ENCODE assay signal across 10 mouse cellular contexts in genomic region chr2:116069451-116070225, GRCm38 (mm10). TPM values are rescaled to one million over a fixed set of nuclear protein-coding genes. Genes with fewer than 3 reads are reported as not detected.
DNase-seq lines count a peak whose midpoint lies in the region; ATAC-seq and TF ChIP-seq lines count a peak whose summit lies in the region.
"Had no signal": no experiment of that assay in that cellular context is flagged by ENCODE, and none has a peak within 500 bp of the region (broad histone marks: within the 10 kb centered on the region; RNA-seq: fewer than 3 reads in every experiment).

No protein-coding gene starts in this region.

- TF ChIP-seq POLR2A in embryonic fibroblast, embryonic 13.5 days (IDR thresholded peaks at IDR 0.05; ENCODE audit: low read depth, low read length), result no peak

- peaks cover 8% of the 10 kb centered on the region; the same call in 1 of the 2 replicates for H3K4me1 ChIP-seq in kidney, embryonic 14.5 days (ENCODE audit: control insufficient read depth, insufficient read depth, low read length)
- H3K4me1 ChIP-seq in embryonic fibroblast, embryonic 13.5 days (ENCODE audit: control insufficient read depth, insufficient read depth, low read length), result no peaks in the 10 kb centered on the region
- H3K4me1 ChIP-seq in neural tube, embryonic 14.5 days (ENCODE audit: control insufficient read depth, insufficient read depth, low read length), result 0 out of 2 replicates have a peak, but pooled peaks cover 8% of the 10 kb centered on the region

- H3K4me2 ChIP-seq in kidney, embryonic 14.5 days (replicated peaks; ENCODE audit: low read depth, low read length), result peak overlapping the region; percentile 74
- H3K4me2 ChIP-seq in neural tube, embryonic 14.5 days (ENCODE audit: low read depth, low read length), result peak overlapping the region; percentile 85

- no peak for DNase-seq in kidney, postnatal 36 days
- DNase-seq in kidney, postnatal 10 days, result peak; percentile 37
- no peak for DNase-seq in spleen, postnatal 14 days (ENCODE audit: low spot score in 2 of 2)
- DNase-seq in ovary, adult 18-20 months (ENCODE audit: low spot score), result no peak
- DNase-seq in cerebellum, adult 11 months, result no peak
- DNase-seq: cerebellum, adult 9-10 months had no signal

- under 1% methylated on average over 8 of the region's 8 CpGs for WGBS in kidney, embryonic 14.5 days
- 12% methylated on average over 8 of the region's 8 CpGs for WGBS in neural tube, embryonic 14.5 days

- TF ChIP-seq CTCF in embryonic fibroblast, embryonic 13.5 days (IDR thresholded peaks at IDR 0.05; ENCODE audit: borderline replicate concordance, insufficient read depth, low read length), result no peak

- peak overlapping the region; percentile 72 for H3K4me3 ChIP-seq in kidney, embryonic 14.5 days (ENCODE audit: low read length)
- H3K4me3 ChIP-seq in embryonic fibroblast, embryonic 13.5 days (ENCODE audit: insufficient read depth, low read length), result peak overlapping the region; percentile 51
- H3K4me3 ChIP-seq in neural tube, embryonic 14.5 days (ENCODE audit: low read depth, low read length), result peak overlapping the region; percentile 59
- H3K4me3 ChIP-seq: megakaryocyte, embryonic 14.5 days had no signal

- H3K36me3 ChIP-seq in kidney, embryonic 14.5 days (ENCODE audit: control insufficient read depth, insufficient read depth, low read length), result peaks cover 2% of the 10 kb centered on the region; the same call in 1 of the 2 replicates
- no peaks in the 10 kb centered on the region for H3K36me3 ChIP-seq in neural tube, embryonic 14.5 days (ENCODE audit: control insufficient read depth, insufficient read depth, low read length)

- ATAC-seq in kidney, embryonic 14.5 days (ENCODE audit: low FRiP score, low TSS enrichment), result peak; percentile 9; the same call in 1 of the 2 replicates
- no peak for ATAC-seq in neural tube, embryonic 14.5 days (ENCODE audit: low read depth)

- no peaks in the 10 kb centered on the region for H3K9me3 ChIP-seq in kidney, embryonic 14.5 days (ENCODE audit: control insufficient read depth, low read length)
- no peaks in the 10 kb centered on the region for H3K9me3 ChIP-seq in neural tube, embryonic 14.5 days (ENCODE audit: control insufficient read depth, low read length)
- H3K9me3 ChIP-seq: megakaryocyte, embryonic 14.5 days had no signal

- peak overlapping the region; percentile 91 for H3K9ac ChIP-seq in kidney, embryonic 14.5 days (ENCODE audit: low read depth, low read length)
- H3K9ac ChIP-seq in neural tube, embryonic 14.5 days (replicated peaks; ENCODE audit: low read depth, low read length), result peak overlapping the region; percentile 66

- H3K27ac ChIP-seq in kidney, embryonic 14.5 days (ENCODE audit: low read depth, low read length), result peak overlapping the region; percentile 99
- 0 out of 2 replicates have a peak overlapping the region, but pooled peaks have one; percentile 16 for H3K27ac ChIP-seq in embryonic fibroblast, embryonic 13.5 days (ENCODE audit: insufficient read depth, low read length)
- peak overlapping the region; percentile 76 for H3K27ac ChIP-seq in neural tube, embryonic 14.5 days (ENCODE audit: low read depth, low read length)

- H3K27me3 ChIP-seq in kidney, embryonic 14.5 days (ENCODE audit: control insufficient read depth, insufficient read depth, low read length), result no peaks in the 10 kb centered on the region
- H3K27me3 ChIP-seq in neural tube, embryonic 14.5 days (ENCODE audit: control insufficient read depth, insufficient read depth, low read length), result no peaks in the 10 kb centered on the region

RNA-seq across cellular contexts. Expression of gene Meis2, which starts 4.0 kb away (rescaled TPM):
- 111 and 112 TPM in 2 replicates for polyA plus RNA-seq in kidney, embryonic 14.5 days (2014; fragmentation: Nextera tagmentation; extraction: Ambion mirVana)
- polyA plus RNA-seq in embryonic fibroblast, embryonic 13.5 days (2011; ENCODE audit: insufficient read length, low read depth, missing spikeins), result 46.7 and 65.5 TPM in 2 replicates
- 102 and 117 TPM in 2 replicates for polyA plus RNA-seq in neural tube, embryonic 14.5 days (2014; fragmentation: Nextera tagmentation; extraction: Ambion mirVana)

Comparison
In these comparisons a context has a peak if more than half of its experiments do, and no peak if none do; other contexts are left out.
1. H3K27ac ChIP-seq: peak in every context shown above with its lines; median percentile 99 in kidney, embryonic 14.5 days; 76 in neural tube, embryonic 14.5 days; 16 in embryonic fibroblast, embryonic 13.5 days.